Mouse (Mus musculus): ENCODE results near the gene Apba2. TPM values are rescaled to one million over a fixed set of nuclear protein-coding genes. Genes with fewer than 3 reads are reported as not detected.

Apba2 gene
- polyA plus RNA-seq, 1 experiment = not detected

DNA sequence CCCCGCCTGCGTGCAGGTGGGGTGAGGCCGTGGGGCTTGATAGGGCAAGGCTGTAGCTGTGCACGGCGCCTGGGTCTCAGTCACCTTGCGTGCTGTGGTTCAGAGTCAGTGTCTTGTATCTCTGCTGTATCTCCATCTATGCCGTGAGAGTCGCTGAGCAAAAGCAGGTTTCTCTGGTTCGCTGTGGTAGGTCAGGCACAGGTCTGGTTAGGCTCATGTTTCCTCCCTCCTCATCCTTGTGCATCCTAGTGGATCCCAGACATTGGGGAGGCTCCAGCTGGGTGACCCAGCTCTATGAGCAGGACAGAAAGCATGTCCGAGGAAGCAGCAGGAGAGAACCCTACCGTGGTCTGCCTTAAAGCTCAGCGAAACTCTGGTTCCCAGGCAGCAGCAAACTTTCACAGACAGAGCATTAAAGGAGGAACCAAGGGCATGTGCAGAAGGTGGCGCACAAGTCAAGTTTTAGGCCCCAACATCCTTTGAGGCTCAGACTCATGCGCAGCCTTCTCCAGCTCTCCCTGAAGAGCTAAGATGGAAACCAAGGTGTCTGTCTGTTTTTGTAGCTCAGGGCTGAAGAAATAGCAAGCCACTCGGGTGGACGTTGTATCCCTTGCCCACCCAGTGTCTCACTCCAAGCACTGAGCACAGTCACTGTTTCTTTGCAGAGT, 51.2 kb downstream of the Apba2 start:
- Histone ChIP-seq H3K27me3 (ENCODE audit: control insufficient read depth, insufficient read depth, insufficient read length) (no peaks in the 10 kb centered on the region), H3K79me3 (ENCODE audit: low read depth) (no peaks in the 10 kb centered on the region), H3K4me3 (ENCODE audit: insufficient read depth, poor library complexity, severe bottlenecking) (no peak overlapping the region), H3K79me2 (ENCODE audit: control insufficient read depth, insufficient read depth) (no peaks in the 10 kb centered on the region), H3K36me3 (ENCODE audit: control insufficient read depth, insufficient read depth) (no peaks in the 10 kb centered on the region), H3ac (ENCODE audit: control insufficient read depth, insufficient read length, low read depth) (no peak overlapping the region)
- TF ChIP-seq MYOG (IDR thresholded peaks at IDR 0.05; ENCODE audit: control insufficient read depth, extremely low read depth, insufficient read length) (no peak), CEBPB (IDR thresholded peaks at IDR 0.05; ENCODE audit: low read depth) (no peak), FOSL1 (IDR thresholded peaks at IDR 0.05; ENCODE audit: insufficient read depth, low read length, poor library complexity, severe bottlenecking) (no peak), MYOD1 (IDR thresholded peaks at IDR 0.05; ENCODE audit: control insufficient read depth, insufficient read length, low read depth) (no peak), CTCF (IDR thresholded peaks at IDR 0.05; ENCODE audit: control insufficient read depth, insufficient read depth, insufficient read length) (no peak), USF1 (IDR thresholded peaks at IDR 0.05; ENCODE audit: low read depth) (no peak), MAX (IDR thresholded peaks at IDR 0.05) (no peak)

DNA sequence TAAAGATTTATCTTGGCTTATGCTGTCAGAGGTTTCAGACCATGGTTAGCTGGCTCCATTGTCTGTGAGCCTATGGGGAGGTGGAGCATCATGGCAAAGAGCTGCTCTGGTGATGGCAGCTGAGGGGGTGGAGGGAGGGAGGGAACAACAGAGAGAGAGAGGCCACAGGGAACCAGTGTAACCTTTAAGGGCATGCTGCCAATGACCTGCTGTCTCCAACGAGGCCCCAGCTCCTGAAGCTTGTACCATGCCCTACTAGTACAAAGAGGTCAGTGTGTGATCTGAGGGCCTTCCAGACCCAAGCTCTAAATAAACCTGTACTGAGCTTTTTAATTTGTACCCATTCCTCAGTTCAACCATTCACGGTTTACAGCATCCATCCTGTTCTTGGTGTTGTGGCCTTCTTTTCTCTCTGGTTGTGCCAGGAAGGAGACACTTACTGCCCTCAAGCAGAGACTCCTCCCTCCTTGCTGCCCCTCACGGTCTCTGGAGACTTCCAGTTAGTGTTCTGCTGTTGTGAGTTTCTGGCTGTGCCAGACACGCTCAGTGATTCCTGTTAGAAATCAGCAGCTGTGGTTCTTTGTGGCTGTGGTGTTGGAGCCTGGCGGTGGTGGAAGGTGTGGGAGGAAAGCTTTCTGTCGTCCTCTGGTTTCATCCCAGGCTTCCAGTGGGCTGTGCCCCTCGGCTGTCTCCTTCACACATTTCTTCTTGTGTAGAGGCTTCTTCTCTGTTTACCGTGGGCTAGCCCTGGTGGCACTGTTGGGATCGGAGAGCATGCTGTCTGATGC, 60.4 kb downstream of the Apba2 start:
- no peak overlapping the region for H3K4me3 ChIP-seq (ENCODE audit: insufficient read depth, poor library complexity, severe bottlenecking)

DNA sequence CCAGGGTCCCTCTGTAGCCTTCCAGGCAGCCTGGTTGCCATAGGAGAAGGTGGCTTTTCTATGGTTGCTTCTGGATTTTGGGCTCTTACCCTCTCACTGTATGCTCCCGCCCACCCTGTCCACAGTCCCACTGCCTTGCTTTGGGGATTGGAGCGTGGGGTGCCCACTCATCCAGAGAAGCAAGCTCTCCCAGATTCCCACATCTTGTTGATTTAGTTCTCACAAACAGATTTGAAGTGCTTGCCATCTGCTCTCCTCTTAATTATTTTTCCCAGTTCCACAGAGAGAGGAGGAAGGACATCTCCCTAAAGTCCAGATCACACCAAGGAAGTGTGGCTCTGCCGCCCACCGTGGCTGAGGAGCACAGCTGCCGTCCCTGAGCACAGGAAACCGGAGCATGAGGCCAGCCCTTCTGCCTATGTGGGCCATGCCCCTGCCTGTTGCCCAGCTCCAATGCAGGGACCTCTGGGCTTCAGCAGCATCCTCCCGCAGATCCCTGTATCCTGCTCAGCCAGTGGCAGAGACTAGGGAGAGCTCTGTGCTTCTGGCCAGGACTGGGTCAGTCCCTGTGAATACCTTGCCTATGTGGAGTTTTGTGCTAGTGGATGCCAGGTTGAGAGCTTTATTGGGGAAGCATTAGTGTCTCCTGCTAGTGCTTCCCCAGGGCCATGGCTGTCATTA, 63.5 kb downstream of the Apba2 start:
- H3K27me3 ChIP-seq (ENCODE audit: control insufficient read depth, insufficient read depth, insufficient read length) = no peaks in the 10 kb centered on the region
- H3K79me2 ChIP-seq (ENCODE audit: control insufficient read depth, insufficient read depth) = no peaks in the 10 kb centered on the region
- no peak overlapping the region for H3K4me3 ChIP-seq (ENCODE audit: insufficient read depth, poor library complexity, severe bottlenecking)
- TF ChIP-seq FOSL1 (IDR thresholded peaks at IDR 0.05; ENCODE audit: insufficient read depth, low read length, poor library complexity, severe bottlenecking) = no peak
- no peak for TF ChIP-seq CTCF (IDR thresholded peaks at IDR 0.05; ENCODE audit: control insufficient read depth, insufficient read depth, insufficient read length)
- TF ChIP-seq MAX (IDR thresholded peaks at IDR 0.05) = no peak
- no peak for TF ChIP-seq MYOG (IDR thresholded peaks at IDR 0.05; ENCODE audit: control insufficient read depth, extremely low read depth, insufficient read length)
- no peak for TF ChIP-seq USF1 (IDR thresholded peaks at IDR 0.05; ENCODE audit: low read depth)
- TF ChIP-seq MYOD1 (IDR thresholded peaks at IDR 0.05; ENCODE audit: control insufficient read depth, insufficient read length, low read depth) = no peak
- no peak for TF ChIP-seq CEBPB (IDR thresholded peaks at IDR 0.05; ENCODE audit: low read depth)
- no peaks in the 10 kb centered on the region for H3K79me3 ChIP-seq (ENCODE audit: low read depth)
- H3ac ChIP-seq (ENCODE audit: control insufficient read depth, insufficient read length, low read depth) = no peak overlapping the region
- no peaks in the 10 kb centered on the region for H3K36me3 ChIP-seq (ENCODE audit: control insufficient read depth, insufficient read depth)

More for the DNA sequence above, 60.4 kb downstream of the Apba2 start:
- Histone ChIP-seq H3K79me3 (ENCODE audit: low read depth) (no peaks in the 10 kb centered on the region), H3ac (ENCODE audit: control insufficient read depth, insufficient read length, low read depth) (no peak overlapping the region), H3K79me2 (ENCODE audit: control insufficient read depth, insufficient read depth) (no peaks in the 10 kb centered on the region), H3K27me3 (ENCODE audit: control insufficient read depth, insufficient read depth, insufficient read length) (no peaks in the 10 kb centered on the region), H3K36me3 (ENCODE audit: control insufficient read depth, insufficient read depth) (no peaks in the 10 kb centered on the region)
- no peak for TF ChIP-seq USF1 (IDR thresholded peaks at IDR 0.05; ENCODE audit: low read depth)
- TF ChIP-seq FOSL1 (IDR thresholded peaks at IDR 0.05; ENCODE audit: insufficient read depth, low read length, poor library complexity, severe bottlenecking) = no peak
- TF ChIP-seq MYOD1 (IDR thresholded peaks at IDR 0.05; ENCODE audit: control insufficient read depth, insufficient read length, low read depth) = no peak
- TF ChIP-seq MYOG (IDR thresholded peaks at IDR 0.05; ENCODE audit: control insufficient read depth, extremely low read depth, insufficient read length) = no peak
- TF ChIP-seq MAX (IDR thresholded peaks at IDR 0.05) = no peak
- no peak for TF ChIP-seq CTCF (IDR thresholded peaks at IDR 0.05; ENCODE audit: control insufficient read depth, insufficient read depth, insufficient read length)
- no peak for TF ChIP-seq CEBPB (IDR thresholded peaks at IDR 0.05; ENCODE audit: low read depth)

DNA sequence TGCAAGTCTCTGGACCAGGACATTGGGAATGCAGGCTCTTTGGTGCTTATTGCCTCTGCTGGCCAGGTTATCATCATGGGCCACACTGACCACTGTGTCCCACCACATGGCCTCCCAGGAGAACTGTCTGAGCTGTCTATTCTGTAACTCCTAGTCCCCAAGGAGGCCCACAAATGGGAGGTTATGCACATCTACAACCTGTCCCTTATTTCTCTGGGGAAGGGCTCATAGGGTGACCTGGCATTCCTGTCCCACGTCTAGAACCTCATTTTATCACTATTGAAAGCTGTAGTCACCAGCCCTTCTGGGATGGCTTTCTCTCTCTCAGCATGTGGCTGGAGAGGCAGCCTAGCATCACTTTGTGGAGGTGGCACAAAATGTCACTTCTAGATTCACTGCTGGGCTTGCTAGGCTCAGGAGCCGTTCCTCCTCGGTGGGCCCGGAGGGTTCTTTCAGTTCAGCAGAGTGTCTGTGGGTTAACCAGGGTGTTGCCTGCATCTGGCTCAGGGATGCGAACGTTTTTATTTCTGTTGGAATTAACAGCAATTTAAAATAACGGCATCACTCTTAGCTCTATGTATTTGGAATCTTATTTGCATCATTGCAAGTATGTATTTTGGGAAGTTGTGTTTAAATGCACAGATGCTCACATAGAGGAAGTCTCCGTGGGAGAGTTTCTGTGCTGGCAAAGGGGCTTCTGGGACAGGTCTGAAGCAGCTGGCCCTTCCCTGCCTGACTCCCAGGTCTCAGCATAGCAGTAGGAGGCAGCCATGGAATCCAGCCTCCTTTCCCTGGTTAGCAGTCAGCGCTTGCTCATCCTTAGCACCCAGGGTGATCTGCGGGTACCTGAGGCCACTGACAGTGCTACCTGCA, 65.1 kb downstream of the Apba2 start:
- H3K27me3 ChIP-seq (ENCODE audit: control insufficient read depth, insufficient read depth, insufficient read length) = no peaks in the 10 kb centered on the region
- no peak for TF ChIP-seq CTCF (IDR thresholded peaks at IDR 0.05; ENCODE audit: control insufficient read depth, insufficient read depth, insufficient read length)
- TF ChIP-seq MYOG (IDR thresholded peaks at IDR 0.05; ENCODE audit: control insufficient read depth, extremely low read depth, insufficient read length) = no peak
- TF ChIP-seq CEBPB (IDR thresholded peaks at IDR 0.05; ENCODE audit: low read depth) = no peak
- no peaks in the 10 kb centered on the region for H3K79me3 ChIP-seq (ENCODE audit: low read depth)
- H3K4me3 ChIP-seq (ENCODE audit: insufficient read depth, poor library complexity, severe bottlenecking) = no peak overlapping the region
- H3K36me3 ChIP-seq (ENCODE audit: control insufficient read depth, insufficient read depth) = no peaks in the 10 kb centered on the region
- no peaks in the 10 kb centered on the region for H3K79me2 ChIP-seq (ENCODE audit: control insufficient read depth, insufficient read depth)
- no peak overlapping the region for H3ac ChIP-seq (ENCODE audit: control insufficient read depth, insufficient read length, low read depth)

DNA sequence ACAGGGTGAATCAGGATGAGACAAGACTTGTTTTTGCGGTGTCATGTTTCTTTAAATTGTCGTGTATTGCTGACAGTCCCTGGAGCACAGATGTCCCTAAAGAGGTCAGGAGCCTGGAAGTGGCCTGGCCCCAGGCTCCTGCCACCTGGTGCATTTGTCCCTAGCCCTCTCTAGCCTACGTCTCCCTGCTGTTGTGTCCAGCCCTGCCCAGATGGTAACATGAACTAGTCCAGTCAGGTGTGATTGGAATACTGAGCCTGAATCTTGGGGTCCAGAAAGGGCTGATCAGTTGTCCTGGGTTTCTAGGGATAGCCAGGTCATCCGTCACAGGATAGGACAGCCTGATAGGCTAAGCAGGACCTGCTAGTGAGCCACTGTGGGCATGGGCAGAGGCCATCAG, 67.2 kb downstream of the Apba2 start:
- Histone ChIP-seq H3K4me3 (ENCODE audit: insufficient read depth, poor library complexity, severe bottlenecking) (no peak overlapping the region), H3K27me3 (ENCODE audit: control insufficient read depth, insufficient read depth, insufficient read length) (no peaks in the 10 kb centered on the region), H3K79me2 (ENCODE audit: control insufficient read depth, insufficient read depth) (no peaks in the 10 kb centered on the region), H3K79me3 (ENCODE audit: low read depth) (no peaks in the 10 kb centered on the region), H3K36me3 (ENCODE audit: control insufficient read depth, insufficient read depth) (no peaks in the 10 kb centered on the region), H3ac (ENCODE audit: control insufficient read depth, insufficient read length, low read depth) (no peak overlapping the region)
- TF ChIP-seq USF1 (IDR thresholded peaks at IDR 0.05; ENCODE audit: low read depth) (no peak), MAX (IDR thresholded peaks at IDR 0.05) (no peak), FOSL1 (IDR thresholded peaks at IDR 0.05; ENCODE audit: insufficient read depth, low read length, poor library complexity, severe bottlenecking) (no peak), MYOG (IDR thresholded peaks at IDR 0.05; ENCODE audit: control insufficient read depth, extremely low read depth, insufficient read length) (no peak), MYOD1 (IDR thresholded peaks at IDR 0.05; ENCODE audit: control insufficient read depth, insufficient read length, low read depth) (no peak), CTCF (IDR thresholded peaks at IDR 0.05; ENCODE audit: control insufficient read depth, insufficient read depth, insufficient read length) (no peak), CEBPB (IDR thresholded peaks at IDR 0.05; ENCODE audit: low read depth) (no peak)
